Mouse (Mus musculus) G1E (cell line): ENCODE results near the gene Zfyve28.

ENCODE experiments used
- CTCF ChIP-seq: IDR thresholded peaks from 2 replicates; pipeline ENCODE4 v1.5.1; 2012; ENCODE audit warnings: low read depth, low read length, inconsistent platforms, mixed read lengths
- GATA1 ChIP-seq: IDR thresholded peaks from 2 replicates; pipeline ENCODE4 v1.6.1; 2012; ENCODE audit warnings: borderline replicate concordance, low read length, inconsistent platforms, mixed read lengths
- GATA2 ChIP-seq: IDR thresholded peaks from 2 replicates; pipeline ENCODE4 v1.6.1; 2012; ENCODE audit warnings: low read depth, low read length, inconsistent platforms, borderline replicate concordance
- POLR2AphosphoS5 ChIP-seq: IDR thresholded peaks from 2 replicates; pipeline ENCODE4 v1.6.1; 2012; ENCODE audit warnings: low read depth, low read length, inconsistent platforms; ENCODE audit not compliant: insufficient replicate concordance
- TAL1 ChIP-seq: conservative IDR thresholded peaks from 2 replicates; pipeline ENCODE4 v1.6.1; 2012; ENCODE audit warnings: low read depth, low read length, inconsistent platforms, mixed read lengths

DNA sequence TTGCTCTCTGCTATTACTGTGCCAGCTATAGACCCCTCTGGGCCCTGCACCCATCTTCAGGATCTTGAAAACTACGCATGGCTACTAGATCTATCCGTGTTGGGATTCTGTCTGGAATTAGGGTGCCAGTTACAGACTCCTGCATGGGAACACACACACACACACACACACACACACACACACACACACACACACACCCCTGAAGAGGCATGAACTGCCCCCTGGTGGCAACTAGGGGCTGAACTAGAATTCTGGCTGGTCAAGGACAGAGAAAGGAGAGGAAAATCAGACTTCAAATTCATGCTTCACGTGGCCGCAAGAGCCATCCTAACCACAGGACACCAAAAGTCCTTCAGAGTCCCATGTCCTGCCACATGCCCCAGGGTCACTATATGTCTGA lies 96.4 kb downstream of the Zfyve28 start:
- TF ChIP-seq GATA1 (no peak), CTCF (no peak), POLR2AphosphoS5 (no peak), GATA2 (no peak), TAL1 (no peak)
